Mouse (Mus musculus) ES-Bruce4 (cell line): ENCODE measurements at regions not wholly inside any gene's neighbourhood (a gene's known extent, or its start where the extent isn't known, plus 50 kb on each side); places are given as distances from the start of the nearest gene placed in this dataset.

Experiments used
- CTCF ChIP-seq: IDR thresholded peaks from one replicate; pipeline ENCODE4 v1.8.1; 2011; ENCODE audit warnings: low read depth, low read length
- POLR2A ChIP-seq: IDR thresholded peaks from one replicate; pipeline ENCODE4 v1.8.1; 2011; ENCODE audit warnings: low read length; ENCODE audit not compliant: insufficient read depth

- TF ChIP-seq POLR2A = no peak
- no peak for TF ChIP-seq CTCF
Observed at GRCm38 (mm10) chr14:46256336-46256735, 122.9 kb upstream of the Gm15217 start.
